Mouse (Mus musculus): ENCODE data around the gene Slc25a35.

The Slc25a35 gene

DNA sequence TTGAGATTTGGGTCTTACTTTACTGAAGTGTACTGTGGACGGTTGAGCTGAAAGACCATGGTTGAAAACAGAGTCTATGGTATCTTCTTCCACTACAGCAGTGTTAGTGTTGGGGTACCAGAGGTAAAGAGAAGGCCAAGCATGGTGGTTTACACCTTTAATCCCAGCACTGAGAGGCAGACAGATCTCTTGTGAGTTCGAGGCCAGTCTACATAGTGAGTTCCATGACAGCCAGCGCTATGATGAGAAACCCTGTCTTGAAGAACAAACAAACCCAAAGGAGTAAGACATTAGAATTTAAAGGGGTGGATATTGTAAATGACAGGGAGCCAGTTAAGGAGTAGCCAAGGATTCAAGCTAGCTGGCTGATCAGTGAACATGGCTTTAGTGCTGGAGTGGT is 48.8 kb downstream of the Slc25a35 start:
- TF ChIP-seq GATA4 (IDR thresholded peaks at IDR 0.05; ENCODE audit: insufficient replicate concordance, low read length), result no peak

DNA sequence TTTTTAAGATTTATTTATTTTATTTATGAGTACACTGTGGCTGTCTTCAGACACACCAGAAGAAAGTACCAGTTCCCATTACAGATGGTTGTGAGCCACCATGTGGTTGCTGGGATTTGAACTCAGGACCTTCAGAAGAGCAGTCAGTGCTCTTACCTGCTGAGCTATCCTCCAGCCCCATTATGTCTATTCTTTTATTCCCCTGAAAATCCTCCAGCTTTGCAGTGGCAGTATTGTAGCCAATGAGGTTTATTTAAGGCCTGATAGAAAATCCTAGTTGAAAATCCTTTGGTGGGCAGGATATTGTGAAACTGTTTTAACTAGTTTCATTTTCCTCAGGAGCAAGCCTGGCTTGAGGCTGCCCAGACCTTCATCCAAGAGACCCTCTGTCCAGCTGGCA is 52.8 kb downstream of the Slc25a35 start:
- no peak for TF ChIP-seq GATA4 (IDR thresholded peaks at IDR 0.05; ENCODE audit: insufficient replicate concordance, low read length)

All from liver, adult (tissue).